Mouse (Mus musculus): ENCODE measurements around the gene Apoa4. TPM values are rescaled to one million over a fixed set of nuclear protein-coding genes. Genes with fewer than 3 reads are reported as not detected.

Gene Apoa4
- polyA plus RNA-seq, 1 experiment = 0.30 TPM

DNA sequence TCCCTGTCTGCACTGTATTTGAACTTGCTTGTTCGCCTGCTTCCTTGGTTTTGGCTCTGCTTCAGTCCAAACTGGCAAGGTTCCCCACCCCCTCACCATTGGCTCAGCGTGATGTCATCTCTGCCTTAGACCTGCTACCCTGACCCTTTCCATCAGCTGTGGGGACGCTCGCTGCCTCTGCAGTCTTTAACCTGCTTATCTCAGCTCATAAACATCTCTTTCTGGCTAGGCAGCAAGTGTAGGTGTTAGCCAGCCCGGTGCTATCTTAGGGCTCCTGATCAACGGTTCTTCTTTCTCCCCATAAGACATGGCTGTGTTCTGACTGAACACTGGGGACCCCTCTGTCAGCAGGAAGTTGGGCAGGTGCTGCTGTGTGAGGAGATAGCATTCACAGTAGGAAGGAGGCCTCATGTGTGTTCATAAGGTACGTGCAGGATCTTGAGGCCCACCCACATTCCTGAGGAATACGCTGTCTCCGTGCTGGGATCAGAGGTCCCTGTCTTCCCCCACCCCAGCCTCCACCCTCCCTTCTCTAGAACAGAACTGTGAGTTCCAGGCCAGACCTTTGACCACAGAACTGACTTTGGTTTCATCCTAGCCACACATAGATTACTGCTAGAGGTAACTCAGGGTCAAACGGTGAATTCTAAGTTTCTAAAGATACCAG is 33.5 kb upstream of the Apoa4 start:
- Histone ChIP-seq H3K4me3 (replicated peaks; ENCODE audit: extremely low read depth, low read depth, low read length) (no peak overlapping the region), H3K4me1 (ENCODE audit: control insufficient read depth, insufficient read depth, low read length) (no peaks in the 10 kb centered on the region)
- WGBS = 56% methylated on average over 10 of the region's 10 CpGs
- TF ChIP-seq CTCF (IDR thresholded peaks at IDR 0.05; ENCODE audit: insufficient read depth, low read length) (no peak), POLR2A (IDR thresholded peaks at IDR 0.05; ENCODE audit: borderline replicate concordance, extremely low read depth, low read depth, low read length) (no peak)
- no peak for DNase-seq

GRCm38 (mm10) chr9:46207501-46207869 is 33.0 kb upstream of the Apoa4 start:
- Histone ChIP-seq H3K4me1 (ENCODE audit: control insufficient read depth, insufficient read depth, low read length) (no peaks in the 10 kb centered on the region), H3K4me3 (replicated peaks; ENCODE audit: extremely low read depth, low read depth, low read length) (no peak overlapping the region)
- no peak for DNase-seq
- TF ChIP-seq POLR2A (IDR thresholded peaks at IDR 0.05; ENCODE audit: borderline replicate concordance, extremely low read depth, low read depth, low read length) (no peak), CTCF (IDR thresholded peaks at IDR 0.05; ENCODE audit: insufficient read depth, low read length) (no peak)
- 59% methylated on average over 6 of the region's 6 CpGs for WGBS

DNA sequence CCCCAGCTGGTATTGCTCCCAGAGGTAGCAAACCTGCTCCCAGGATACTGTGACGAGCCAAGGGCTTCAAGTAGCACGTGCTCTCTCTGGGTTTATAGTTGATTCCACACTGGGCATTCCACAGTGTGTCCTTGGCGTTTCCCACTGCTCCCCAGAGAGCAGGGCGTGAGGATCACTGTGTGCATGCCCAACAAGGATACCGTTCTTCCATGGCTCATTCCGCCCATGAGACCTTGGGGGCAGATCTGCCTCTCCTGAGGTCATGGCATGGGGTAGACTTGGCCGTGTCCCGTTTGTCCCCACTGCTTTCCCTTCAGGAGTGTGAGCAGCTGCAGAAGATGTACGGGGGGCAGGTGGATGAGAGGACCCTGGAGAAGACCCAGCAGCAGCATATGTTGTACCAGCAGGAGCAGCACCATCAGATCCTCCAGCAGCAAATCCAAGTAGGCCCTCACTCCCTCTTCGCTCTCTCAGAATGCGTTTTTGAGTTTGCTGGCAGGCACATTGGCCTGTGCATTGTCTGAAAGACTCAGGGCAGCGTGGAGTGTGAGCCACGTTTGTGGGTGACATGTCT is 32.0 kb upstream of the Apoa4 start:
- 87% methylated on average over 13 of the region's 13 CpGs for WGBS
- TF ChIP-seq CTCF (IDR thresholded peaks at IDR 0.05; ENCODE audit: insufficient read depth, low read length) = no peak
- TF ChIP-seq POLR2A (IDR thresholded peaks at IDR 0.05; ENCODE audit: borderline replicate concordance, extremely low read depth, low read depth, low read length) = no peak
- DNase-seq = no peak
- Histone ChIP-seq H3K4me1 (ENCODE audit: control insufficient read depth, insufficient read depth, low read length) (no peaks in the 10 kb centered on the region), H3K4me3 (replicated peaks; ENCODE audit: extremely low read depth, low read depth, low read length) (no peak overlapping the region)

DNA sequence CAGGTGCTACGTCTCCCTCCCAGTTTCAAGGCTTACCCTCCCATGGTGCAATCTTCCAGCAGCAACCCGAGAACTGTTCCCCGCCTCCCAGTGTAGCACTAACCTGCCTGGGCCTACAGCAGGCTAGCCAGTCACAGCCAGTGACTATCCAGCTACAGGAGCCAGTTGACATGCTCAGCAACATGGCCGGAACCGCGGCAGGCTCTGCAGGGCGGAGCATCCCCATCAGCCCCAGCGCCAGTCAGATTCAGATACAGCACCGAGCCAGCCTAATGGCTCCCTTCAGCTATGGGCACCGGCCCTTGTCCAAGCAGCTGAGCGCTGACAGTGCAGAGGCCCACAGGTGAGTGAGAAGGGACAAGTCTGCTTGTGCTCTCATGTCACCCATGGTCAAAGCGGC is 30.0 kb upstream of the Apoa4 start:
- H3K4me1 ChIP-seq (ENCODE audit: control insufficient read depth, insufficient read depth, low read length) = no peaks in the 10 kb centered on the region; the same call in 1 of the 2 replicates
- DNase-seq = no peak
- H3K4me3 ChIP-seq (replicated peaks; ENCODE audit: extremely low read depth, low read depth, low read length) = no peak overlapping the region
- TF ChIP-seq CTCF (IDR thresholded peaks at IDR 0.05; ENCODE audit: insufficient read depth, low read length) (no peak), POLR2A (IDR thresholded peaks at IDR 0.05; ENCODE audit: borderline replicate concordance, extremely low read depth, low read depth, low read length) (no peak)
- 91% methylated on average over 12 of the region's 12 CpGs for WGBS

GRCm38 (mm10) chr9:46214276-46214675 is 26.2 kb upstream of the Apoa4 start:
- H3K4me3 ChIP-seq (replicated peaks; ENCODE audit: extremely low read depth, low read depth, low read length) = no peak overlapping the region
- 41% methylated on average over 4 of the region's 4 CpGs for WGBS
- no peak for TF ChIP-seq POLR2A (IDR thresholded peaks at IDR 0.05; ENCODE audit: borderline replicate concordance, extremely low read depth, low read depth, low read length)
- no peak for TF ChIP-seq CTCF (IDR thresholded peaks at IDR 0.05; ENCODE audit: insufficient read depth, low read length)

DNA sequence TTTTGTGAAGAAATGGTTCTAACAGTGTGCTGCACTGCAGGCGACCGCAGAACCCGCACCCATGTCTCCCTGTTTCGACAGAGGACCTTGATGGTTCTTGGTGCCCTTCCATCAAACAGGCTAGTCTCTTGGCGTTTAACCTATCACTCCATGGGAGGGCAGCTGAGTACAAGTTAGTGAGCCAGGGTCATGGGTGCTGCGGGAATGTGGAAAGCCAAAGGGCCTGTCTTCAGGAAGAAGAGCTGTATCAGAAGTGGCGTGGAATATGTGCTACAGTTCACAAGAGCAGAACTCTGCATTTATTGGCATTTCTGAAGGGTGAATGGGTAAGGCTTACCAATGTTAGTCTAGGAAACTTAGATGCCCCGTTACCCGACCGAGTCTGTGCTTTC is 25.6 kb upstream of the Apoa4 start:
- 79% methylated on average over 10 of the region's 10 CpGs for WGBS
- DNase-seq = no peak
- H3K4me3 ChIP-seq (replicated peaks; ENCODE audit: extremely low read depth, low read depth, low read length) = no peak overlapping the region
- H3K4me1 ChIP-seq (ENCODE audit: control insufficient read depth, insufficient read depth, low read length) = no peaks in the 10 kb centered on the region; the same call in 1 of the 2 replicates
- TF ChIP-seq CTCF (IDR thresholded peaks at IDR 0.05; ENCODE audit: insufficient read depth, low read length) = no peak
- TF ChIP-seq POLR2A (IDR thresholded peaks at IDR 0.05; ENCODE audit: borderline replicate concordance, extremely low read depth, low read depth, low read length) = no peak

More at GRCm38 (mm10) chr9:46214276-46214675, 26.2 kb upstream of the Apoa4 start:
- H3K4me1 ChIP-seq (ENCODE audit: control insufficient read depth, insufficient read depth, low read length) = no peaks in the 10 kb centered on the region; the same call in 1 of the 2 replicates
- no peak for DNase-seq

GRCm38 (mm10) chr9:46215338-46216322 is 24.9 kb upstream of the Apoa4 start:
- no peak for DNase-seq
- no peaks in the 10 kb centered on the region; the same call in 1 of the 2 replicates for H3K4me1 ChIP-seq (ENCODE audit: control insufficient read depth, insufficient read depth, low read length)
- no peak for TF ChIP-seq POLR2A (IDR thresholded peaks at IDR 0.05; ENCODE audit: borderline replicate concordance, extremely low read depth, low read depth, low read length)
- no peak for TF ChIP-seq CTCF (IDR thresholded peaks at IDR 0.05; ENCODE audit: insufficient read depth, low read length)
- WGBS = 55% methylated on average over 11 of the region's 11 CpGs
- H3K4me3 ChIP-seq (replicated peaks; ENCODE audit: extremely low read depth, low read depth, low read length) = no peak overlapping the region

- H3K4me1 ChIP-seq (ENCODE audit: control insufficient read depth, insufficient read depth, low read length) = no peaks in the 10 kb centered on the region; the same call in 1 of the 2 replicates
- TF ChIP-seq CTCF (IDR thresholded peaks at IDR 0.05; ENCODE audit: insufficient read depth, low read length) (no peak), POLR2A (IDR thresholded peaks at IDR 0.05; ENCODE audit: borderline replicate concordance, extremely low read depth, low read depth, low read length) (no peak)
- H3K4me3 ChIP-seq (replicated peaks; ENCODE audit: extremely low read depth, low read depth, low read length) = no peak overlapping the region
- DNase-seq = no peak
- 83% methylated on average over 13 of the region's 13 CpGs for WGBS
These were observed 23.6 kb upstream of the Apoa4 start for GRCm38 (mm10) chr9:46216744-46217470.

- Histone ChIP-seq H3K4me1 (ENCODE audit: control insufficient read depth, insufficient read depth, low read length) (no peaks in the 10 kb centered on the region; the same call in 1 of the 2 replicates), H3K4me3 (replicated peaks; ENCODE audit: extremely low read depth, low read depth, low read length) (no peak overlapping the region)
- WGBS = 74% methylated on average over 9 of the region's 9 CpGs
- TF ChIP-seq POLR2A (IDR thresholded peaks at IDR 0.05; ENCODE audit: borderline replicate concordance, extremely low read depth, low read depth, low read length) (no peak), CTCF (IDR thresholded peaks at IDR 0.05; ENCODE audit: insufficient read depth, low read length) (no peak)
- no peak for DNase-seq
These were observed 22.3 kb upstream of the Apoa4 start for GRCm38 (mm10) chr9:46218176-46218575.
